Mouse (Mus musculus) kidney, postnatal 25 days (tissue): ENCODE data around the gene Chrna1.
A peak's percentile ranks its signal among the peaks of the same experiment; 100 is the strongest.

Experiments
- DNase-seq, 2 experiments: peaks; one replicate each; pipeline ENCODE4 v3.0.0; 2021; ENCODE audit warnings: mixed read lengths in 2 of 2

The Chrna1 gene

GRCm38 (mm10) chr2:73590106-73590505 is 10.0 kb upstream of the Chrna1 start:
- no peak for DNase-seq

- DNase-seq = no peak
These were observed 8.8 kb upstream of the Chrna1 start for GRCm38 (mm10) chr2:73588951-73589350.

DNA sequence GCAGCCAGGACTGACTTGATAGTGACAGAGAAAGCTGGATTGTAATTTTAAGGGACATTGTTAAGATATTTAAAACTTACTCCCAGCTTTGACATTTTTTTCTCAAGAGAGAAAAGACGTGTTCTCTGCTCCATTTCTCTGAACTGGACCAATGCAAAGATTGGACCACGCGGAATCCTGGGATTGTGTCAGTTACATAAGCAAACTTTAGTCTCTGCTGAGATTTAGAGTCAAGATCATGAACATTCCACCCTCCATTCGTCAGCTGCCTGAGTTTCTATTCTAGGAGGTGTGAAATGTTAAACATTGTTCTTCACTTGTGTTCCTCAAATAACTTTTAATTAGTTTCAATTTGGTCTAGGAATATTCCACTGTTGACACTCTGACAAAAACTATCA is 7.0 kb upstream of the Chrna1 start:
- DNase-seq = no peak

DNA sequence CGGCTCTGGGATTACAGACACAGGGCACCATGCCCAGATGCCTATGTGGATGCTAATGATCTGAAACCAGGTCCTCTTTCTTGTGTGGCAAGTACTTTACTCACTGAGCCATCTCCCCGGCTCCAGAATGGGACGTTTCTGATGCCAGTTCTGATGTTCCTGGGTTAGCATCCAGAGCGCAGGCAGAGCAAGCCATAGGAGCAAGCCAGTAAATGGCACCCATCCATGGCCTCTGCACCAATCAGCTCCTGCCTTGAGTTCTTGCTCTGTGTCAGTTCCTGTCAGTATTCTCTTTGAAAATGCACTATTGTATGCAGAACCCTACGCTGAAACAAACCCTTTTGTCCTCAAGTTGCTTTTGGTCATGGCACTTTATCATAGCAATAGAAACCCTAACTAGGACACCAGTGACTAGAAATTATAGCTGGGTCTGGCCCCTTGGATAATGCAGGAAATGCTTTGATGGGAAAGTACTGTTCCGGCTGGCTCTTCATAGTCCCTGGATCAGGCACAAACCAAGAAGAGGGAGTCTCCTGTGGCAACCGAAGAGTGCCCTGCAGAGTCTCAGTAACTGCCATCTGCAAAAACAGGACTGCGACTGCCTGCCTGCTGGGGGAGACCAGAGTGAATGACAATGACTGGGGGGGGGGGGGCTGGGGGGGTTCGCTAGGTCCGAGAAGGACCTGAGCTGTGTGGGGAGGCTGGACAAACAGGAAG is 6.4 kb upstream of the Chrna1 start:
- no peak for DNase-seq

GRCm38 (mm10) chr2:73585347-73585831 is 5.3 kb upstream of the Chrna1 start:
- peak; percentile 53 to 60 for DNase-seq

- DNase-seq = peak; percentile 87 to 92
These were observed 4.7 kb upstream of the Chrna1 start for GRCm38 (mm10) chr2:73584645-73585346.

- no peak for DNase-seq
These were observed 582 bp upstream of the Chrna1 start for GRCm38 (mm10) chr2:73580720-73581119.

DNA sequence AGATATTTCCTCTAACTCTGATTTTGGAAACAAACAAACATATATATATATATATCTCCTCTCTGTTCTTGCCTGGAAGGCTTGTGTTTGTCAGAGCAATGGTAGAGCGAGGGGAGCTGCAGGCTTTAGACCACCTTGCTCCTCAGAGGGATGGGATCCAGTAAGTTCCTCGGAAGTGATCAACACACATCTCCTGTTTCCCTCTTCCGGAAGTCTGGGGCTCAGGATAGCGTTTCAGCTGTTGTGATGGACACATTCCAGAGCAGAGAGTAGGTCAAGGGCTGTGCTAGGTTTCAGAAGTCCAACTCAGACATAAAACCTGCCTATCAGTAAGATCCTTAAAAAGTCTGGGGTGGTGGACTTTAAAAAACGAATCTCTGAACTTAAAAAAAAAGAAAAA is 970 bp downstream of the Chrna1 start:
- no peak for DNase-seq

- no peak for DNase-seq
These were observed 5.7 kb downstream of the Chrna1 start for GRCm38 (mm10) chr2:73574418-73574817.

- DNase-seq = no peak
These were observed 6.6 kb downstream of the Chrna1 start for GRCm38 (mm10) chr2:73573556-73573955.

DNA sequence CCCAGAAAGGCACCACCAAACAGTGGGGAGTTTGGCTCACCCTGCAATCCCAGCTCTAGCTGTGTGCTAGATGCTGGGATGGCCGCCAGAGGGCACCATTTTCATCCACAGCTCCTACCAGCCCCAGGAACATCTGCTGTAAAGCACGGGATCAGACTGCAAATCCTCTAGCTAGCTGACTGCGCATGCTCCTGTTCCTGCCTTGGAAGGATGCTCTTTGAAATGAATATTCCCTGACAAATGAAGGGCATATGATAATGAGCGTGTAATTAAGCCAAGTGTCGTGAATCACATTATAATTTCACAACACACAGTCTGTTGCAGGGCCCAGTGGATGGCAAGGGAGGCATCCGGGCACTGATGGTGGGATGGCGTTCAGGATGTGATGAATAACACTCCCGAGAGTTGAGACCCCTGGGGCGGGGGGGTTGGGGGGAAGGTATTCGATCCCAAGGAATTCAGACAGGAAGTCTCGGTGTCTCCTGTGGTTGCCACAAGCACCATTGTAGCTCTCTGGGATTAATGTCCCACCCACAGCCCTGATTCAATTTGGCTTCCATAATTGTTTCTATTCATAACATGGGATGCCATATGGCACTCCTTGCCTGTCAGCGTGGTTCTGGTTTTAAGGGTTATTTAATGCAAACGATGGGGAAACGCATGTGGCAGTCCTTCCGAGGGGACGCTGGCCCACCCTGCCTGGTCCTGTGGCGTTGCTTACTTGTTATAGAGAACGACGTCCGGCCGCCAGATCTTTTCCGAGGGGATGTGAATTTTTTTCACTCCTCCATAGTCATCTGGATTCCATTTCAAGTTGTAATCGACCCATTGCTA is 7.4 kb downstream of the Chrna1 start:
- DNase-seq = peak; percentile 81 to 84

DNA sequence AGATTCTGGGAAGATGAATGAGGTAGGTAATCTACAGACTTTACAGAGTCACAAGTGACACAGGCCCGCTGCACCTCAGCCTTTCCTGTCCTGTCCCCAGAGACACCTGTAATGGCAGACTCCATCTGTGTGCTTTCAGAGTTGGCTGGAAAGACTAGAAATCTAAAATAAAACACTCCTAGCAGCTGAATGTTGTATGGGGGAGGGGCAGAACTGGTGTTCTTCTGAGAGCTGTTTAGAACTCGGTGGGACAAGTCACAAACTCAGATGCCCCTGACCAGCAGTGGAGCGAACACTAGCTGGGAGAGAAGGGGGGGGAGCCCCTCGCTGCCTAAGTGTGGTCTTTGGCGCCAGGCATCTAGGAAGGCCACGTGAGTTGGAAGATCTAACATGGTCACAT is 8.2 kb downstream of the Chrna1 start:
- no peak for DNase-seq

DNA sequence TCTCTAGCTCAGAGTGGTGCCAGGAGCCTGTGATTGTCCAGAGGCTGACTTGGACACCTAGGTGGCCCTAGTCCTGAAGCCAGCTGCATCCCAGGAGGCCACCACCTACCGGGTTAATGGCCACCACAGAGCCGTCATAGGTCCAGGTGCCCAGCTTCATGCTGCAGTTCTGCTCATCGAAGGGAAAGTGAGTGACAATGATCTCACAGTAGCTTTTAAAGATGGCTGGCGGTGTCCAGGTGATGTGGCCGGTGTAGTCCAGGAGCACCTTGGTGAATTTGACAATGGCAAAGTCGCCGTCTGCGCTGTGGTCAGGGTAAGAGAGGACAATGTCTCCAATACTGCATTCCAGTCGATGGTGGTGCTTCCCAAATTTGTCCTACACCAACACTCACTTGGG is 8.8 kb downstream of the Chrna1 start:
- no peak for DNase-seq

GRCm38 (mm10) chr2:73566989-73567605 is 13.0 kb downstream of the Chrna1 start:
- peak; percentile 71 to 77 for DNase-seq

DNA sequence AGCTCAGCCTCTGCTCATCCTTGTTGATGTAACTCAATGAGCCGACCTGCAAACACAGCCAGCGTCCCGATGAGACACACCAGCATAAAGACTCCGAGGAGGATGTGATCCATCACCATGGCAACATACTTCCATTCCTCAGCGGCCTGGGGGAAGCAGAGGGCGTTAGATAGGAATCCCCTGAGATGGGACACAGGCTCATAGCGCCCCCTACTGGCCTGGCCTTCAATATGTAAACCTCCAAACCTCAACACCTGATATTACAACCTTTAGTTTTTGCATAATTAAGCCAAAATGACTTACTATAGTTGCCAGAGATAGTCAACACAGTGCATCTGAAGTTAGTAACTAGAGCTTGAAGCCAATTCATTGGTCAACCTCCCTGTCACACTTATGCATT is 14.0 kb downstream of the Chrna1 start:
- peak; percentile 47 to 55 for DNase-seq

GRCm38 (mm10) chr2:73563690-73564089 is 16.4 kb downstream of the Chrna1 start:
- DNase-seq = no peak

- no peak for DNase-seq
These were observed 17.5 kb downstream of the Chrna1 start for GRCm38 (mm10) chr2:73562656-73563055.

GRCm38 (mm10) chr2:73561665-73562063 is 18.5 kb downstream of the Chrna1 start:
- DNase-seq = peak in 1 of 2 experiments; percentile 29

DNA sequence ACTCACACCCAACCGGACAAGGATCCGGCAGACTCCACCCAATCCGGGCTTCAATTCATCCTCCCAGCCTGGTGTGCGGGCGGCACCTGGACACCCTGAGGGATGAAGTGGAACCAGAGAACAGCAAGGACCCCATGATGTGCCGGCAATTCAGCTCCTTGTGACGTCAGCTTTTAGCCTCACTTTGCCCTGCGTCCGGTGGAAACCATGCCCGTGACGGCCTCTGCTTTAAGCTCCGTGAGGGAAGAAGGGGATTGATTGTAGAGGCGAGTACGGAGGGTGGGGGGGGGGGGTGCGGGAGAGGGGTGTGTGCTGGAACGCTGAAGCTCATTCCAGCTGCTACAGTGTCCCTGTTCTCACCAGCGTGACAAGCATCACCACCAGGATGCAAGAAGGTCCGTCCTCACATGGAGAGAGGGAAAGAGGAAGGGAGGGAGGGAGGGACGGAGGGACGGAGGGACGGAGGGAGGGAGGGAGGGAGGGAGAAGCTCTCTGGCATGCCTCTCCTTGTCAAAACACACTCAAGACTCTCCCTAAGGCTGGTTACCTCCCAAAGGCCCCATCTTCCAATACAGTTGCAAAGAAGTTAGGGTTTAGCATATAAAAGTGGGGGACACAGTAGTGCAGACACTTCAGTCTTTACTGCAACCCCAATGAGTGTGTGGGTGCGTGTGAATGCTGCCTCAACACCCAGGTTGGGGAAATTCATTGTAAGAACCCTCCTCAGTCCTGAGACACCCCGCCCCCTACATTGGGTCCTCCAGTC is 19.1 kb downstream of the Chrna1 start:
- DNase-seq = no peak

DNA sequence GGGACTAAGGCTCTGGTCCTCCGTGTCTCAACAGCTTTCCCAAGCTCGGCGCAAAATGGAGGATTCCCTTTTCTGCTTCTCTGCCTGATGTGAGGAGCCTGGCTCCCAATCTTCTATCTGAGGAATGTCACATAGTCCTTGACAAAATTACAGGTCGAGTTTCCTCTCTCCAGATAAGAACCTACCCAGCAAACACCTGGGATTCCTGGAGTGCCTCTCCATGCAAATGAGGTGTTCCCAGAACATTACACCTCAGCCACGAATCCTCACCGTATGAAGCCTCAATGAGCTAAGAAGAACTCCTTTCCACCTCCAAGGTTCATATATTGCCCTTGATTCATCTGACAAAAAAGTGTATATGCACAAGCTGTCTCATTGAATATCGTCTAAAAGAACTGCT is 19.7 kb downstream of the Chrna1 start:
- DNase-seq = no peak

- DNase-seq = peak; percentile 53 to 74
These were observed 22.2 kb downstream of the Chrna1 start for GRCm38 (mm10) chr2:73557956-73558355.

- peak; percentile 61 to 73 for DNase-seq
These were observed 23.1 kb downstream of the Chrna1 start for GRCm38 (mm10) chr2:73557061-73557460.
